Mouse (Mus musculus) testis, postnatal 10 days (tissue): ENCODE data around the gene Them5.

ENCODE experiments used
- DNase-seq: peaks from one replicate; pipeline ENCODE4 v3.0.0; 2021; ENCODE audit warnings: low spot score

Gene Them5

DNA sequence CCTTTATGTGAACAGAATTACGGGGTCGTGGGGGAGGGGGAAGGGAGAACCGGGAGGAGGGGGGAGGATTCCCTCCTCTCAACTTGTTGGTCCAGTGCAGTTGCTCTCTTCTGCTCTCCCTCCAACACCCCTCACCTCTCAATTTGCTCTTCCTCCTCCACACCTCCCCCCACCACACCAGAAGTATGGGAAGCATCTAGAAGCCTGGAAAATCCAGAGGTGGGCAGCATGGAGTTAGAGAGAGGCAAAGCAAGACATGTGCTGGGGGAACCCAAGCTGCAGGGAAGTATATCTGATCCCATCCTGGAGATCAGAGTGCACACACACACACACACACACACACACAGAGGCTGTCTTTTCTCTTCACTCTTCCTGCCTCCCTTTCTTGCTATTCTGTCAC lies 30.1 kb downstream of the Them5 start:
- no peak for DNase-seq

DNA sequence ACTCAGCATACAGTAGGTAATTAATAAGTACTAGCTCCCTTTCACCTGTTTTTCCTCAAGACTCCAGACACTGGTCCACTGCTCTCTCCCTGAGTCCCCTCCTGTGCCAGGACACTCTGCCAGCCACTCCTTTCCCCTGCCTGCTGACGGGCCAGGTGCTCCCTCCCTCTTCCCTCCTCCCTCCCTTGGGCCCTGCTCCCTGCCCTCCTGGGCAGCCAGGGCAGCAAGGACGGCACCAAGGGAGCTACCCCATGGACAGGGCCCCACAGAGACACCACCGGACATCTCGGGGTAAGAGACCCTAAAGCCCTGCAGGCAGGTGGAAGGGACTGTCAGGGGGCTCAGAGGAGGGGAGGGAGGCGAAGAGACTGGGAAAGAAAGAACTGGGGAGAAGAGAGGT lies 30.7 kb downstream of the Them5 start, which contains the start of gene Rorc:
TSS of gene Rorc (plus strand) at position 154 of the 400 bp plus-strand sequence.
- DNase-seq: no peak

DNA sequence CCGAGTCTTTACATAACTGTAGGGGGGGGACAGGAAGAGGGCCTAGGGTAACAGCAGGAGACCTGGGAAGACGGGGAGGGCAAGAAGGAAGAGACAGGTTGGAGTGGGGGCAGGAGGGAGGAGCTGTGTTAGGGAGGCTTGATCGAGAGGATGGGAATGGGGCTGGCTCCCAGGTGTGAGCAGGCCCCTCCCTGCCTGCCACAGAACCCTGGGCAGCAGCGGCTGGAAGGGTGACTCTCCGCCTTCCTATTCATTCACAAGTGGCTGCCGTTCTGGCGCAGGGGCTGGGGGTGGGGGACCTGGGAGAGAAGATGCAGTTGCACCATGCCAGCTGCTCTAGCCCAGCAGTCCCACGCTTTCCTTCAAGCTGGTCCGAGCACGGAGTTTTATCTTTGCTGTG lies 31.2 kb downstream of the Them5 start:
- DNase-seq: no peak

DNA sequence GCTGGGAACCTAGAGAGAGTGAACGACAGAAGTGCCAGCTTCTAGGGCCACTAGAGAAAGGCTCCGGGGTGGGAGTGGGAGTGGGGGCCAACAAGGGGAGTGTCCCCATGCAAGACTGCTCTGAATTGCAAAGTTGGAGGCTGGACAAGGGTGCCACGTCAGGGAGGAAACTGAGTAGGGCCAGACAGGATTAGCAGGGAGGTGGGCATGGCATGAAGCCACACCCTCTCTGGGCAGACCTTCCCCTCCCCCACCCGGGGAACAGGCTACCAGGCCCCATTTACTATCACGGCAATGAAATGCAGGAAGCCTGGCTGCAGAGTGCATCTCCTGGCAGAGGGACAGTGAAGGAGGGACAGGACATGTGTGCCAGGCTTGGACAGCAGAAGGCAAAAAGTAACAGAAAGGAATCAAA lies 31.7 kb downstream of the Them5 start:
- DNase-seq: peak; percentile 76

DNA sequence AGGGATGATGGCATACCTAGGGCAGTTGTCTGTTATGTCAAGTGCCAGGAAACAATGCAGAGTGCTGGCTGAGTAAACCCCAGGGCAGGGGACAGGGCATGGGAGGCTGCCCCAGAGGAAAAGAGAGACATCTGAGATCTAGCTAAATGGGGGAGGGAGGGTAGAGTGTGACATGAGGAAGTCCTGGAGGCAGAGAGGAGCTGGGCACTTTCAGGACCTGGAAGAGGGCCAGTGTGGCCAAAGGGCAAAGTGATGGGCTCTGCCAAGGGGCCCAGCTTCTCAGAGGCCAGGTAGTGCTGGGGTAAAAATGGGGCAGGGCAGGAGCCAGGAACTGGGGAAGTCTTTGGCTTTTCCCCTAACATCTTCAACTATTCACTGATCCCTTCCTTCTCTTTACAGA lies 32.7 kb downstream of the Them5 start:
- DNase-seq: no peak

DNA sequence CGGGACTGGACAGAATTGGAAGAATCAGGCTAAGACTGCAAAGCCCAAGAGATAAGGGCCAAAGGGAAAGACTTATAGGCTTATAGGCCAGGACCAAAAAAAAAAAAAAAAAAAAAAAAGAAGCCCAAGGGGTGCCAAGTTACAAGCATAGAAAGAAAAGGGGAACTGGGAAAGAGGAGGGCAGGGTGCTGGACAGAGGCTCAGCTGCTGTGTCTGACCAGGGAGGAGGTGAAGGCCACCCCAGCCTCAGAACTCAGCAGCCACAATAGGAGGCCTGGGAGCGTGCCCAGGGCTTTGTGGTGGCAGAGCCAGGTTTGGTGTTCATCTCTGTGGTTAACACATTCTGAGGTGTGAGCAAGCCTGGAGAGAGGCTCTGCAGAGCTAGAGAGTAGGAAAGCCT lies 33.2 kb downstream of the Them5 start:
- no peak for DNase-seq

DNA sequence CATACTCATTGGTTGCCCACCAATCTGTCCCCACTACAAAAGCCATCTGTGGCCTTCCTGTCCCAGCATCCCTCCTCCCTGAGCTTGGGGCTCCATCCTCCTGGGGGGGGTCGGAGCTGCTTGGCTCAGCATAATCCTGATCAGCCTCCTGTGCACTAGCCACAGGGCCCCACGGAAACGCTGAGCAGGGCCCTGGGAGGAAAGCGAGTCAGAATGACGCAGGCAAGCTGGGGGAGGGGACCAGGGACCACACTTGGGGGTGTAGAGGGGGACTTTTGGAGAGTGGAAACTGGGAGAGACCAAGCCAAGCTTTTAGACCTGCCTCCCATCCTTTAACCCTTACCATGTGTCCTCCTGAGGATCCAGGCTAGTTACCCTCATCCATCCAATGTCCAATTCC lies 34.0 kb downstream of the Them5 start:
- DNase-seq: no peak

DNA sequence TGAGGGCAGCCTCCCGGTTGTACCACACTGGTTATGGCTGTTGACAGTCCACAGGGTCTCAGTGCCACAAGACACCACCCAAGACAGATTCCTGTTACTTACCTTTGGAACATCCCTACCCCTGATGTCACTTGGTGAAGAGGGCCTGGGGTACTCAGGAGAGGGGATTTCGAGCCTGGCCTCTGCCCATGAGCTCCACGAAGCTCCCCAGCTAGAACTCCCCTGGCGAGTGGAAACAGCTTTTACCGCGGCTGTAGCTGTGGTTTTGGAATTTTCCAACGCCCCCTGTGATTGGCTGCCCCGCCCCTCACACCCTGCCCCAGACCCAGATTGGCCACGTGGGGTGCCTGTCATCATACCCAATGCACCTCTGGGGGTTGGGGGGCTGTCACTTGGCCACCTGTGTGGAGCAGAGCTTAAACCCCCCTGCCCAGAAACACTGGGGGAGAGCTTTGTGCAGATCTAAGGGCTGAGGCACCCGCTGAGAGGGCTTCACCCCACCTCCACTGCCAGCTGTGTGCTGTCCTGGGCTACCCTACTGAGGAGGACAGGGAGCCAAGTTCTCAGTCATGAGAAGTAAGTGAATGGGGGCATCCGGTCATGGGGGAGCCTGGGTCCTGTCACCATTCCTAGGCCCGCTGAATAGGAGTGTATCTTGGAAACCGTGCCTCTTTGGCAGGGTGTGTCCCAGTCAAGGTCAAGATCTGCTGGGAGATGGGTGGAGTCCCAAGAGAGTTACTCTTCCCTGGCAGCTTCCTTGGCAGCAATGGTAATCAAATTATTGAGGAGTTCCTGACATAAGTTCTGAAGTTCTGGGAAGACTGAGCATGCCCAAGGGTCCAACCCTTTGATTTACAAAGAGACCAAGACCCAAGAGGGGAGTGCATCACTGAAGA lies 35.4 kb downstream of the Them5 start:
- no peak for DNase-seq

DNA sequence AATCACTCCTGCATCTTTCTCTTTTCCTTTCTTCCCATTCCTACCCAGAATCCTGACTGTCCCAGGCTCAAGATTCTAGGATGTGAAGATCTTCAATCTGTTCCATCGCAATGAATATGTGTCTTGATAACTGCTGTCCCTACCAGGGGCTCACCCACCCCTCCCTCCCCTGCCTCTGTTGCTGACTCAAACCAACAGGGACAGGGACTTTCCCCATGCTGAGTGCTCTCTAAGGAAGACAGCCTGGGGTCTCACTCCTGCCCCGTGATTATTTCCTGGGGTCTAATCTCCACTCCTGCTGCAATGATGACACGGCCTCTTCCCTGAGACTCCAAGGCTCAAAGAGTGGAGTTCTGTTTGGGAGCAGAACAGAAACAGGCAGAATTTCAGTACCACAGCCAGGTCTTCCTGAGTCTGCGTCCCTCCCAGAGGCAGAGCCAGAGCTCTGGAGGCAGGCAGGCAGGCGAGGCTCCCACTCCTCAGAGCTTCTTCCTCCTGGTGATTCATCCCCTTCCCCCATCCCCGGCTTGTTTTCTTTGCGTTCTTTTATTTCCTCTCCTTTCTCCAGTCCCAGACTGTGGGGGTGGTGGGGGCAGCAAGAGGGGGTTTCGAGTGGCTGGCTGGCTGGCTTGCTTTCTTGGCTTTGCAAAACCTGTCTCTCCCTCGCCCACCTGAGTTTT lies 38.1 kb downstream of the Them5 start:
- no peak for DNase-seq

DNA sequence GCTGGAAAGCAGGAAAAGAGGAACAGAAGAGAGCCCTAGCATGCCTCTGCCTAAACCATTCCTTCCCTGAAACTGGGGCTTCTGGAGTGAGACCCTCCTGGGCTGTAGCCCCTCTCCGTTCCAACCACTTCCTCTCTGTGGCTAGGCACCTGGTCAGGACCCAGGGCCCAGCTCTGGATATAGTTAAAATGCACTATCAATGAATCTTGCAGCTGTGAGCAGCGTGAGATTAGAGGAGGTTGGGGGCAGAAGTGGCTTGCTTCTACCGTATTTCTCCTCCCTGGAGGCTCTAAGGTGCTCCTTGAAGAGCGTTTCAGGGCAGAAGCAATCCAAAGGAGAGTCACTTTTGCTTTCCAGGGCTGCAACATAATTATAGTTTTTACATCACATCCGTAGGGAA lies 40.4 kb downstream of the Them5 start:
- no peak for DNase-seq

DNA sequence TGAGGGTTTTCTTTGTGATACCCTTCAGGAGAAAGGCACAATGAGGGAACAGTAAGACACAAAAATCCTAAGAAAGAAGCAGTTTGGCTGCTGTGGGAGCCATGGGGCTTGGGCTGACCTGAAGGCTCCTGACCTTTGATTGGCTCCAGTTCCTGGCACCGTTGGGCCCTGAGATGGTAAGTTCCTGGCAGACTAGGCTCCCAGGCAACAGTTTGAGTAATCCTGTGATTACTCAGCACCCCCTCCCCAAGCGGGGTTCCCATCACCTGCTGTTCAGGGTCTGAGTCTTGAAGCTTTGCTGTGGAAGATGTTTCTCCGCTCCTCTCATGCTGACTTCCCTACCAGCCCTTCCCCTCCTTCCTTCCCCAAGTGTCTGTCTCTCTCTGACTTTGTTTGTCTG lies 41.6 kb downstream of the Them5 start:
- DNase-seq: no peak

DNA sequence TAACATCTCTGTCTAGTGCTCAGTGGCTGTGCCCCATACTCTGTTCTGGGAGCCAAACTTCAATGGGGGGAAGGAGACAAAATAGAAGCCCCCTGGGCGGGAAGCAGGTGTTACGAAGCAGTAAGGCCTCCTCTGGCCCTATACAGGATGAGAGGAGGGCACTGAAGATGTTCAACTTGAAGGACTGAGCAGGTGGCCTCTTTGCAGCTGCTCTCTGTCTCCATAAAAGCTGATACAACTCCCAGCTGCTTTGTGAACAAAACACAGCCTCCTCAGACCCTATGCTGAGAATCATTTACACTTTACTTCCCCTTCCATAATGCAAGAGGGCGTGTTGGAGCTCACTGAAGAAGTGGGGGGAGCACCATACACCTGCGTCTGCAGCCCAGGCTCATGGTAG lies 44.8 kb downstream of the Them5 start:
- no peak for DNase-seq

DNA sequence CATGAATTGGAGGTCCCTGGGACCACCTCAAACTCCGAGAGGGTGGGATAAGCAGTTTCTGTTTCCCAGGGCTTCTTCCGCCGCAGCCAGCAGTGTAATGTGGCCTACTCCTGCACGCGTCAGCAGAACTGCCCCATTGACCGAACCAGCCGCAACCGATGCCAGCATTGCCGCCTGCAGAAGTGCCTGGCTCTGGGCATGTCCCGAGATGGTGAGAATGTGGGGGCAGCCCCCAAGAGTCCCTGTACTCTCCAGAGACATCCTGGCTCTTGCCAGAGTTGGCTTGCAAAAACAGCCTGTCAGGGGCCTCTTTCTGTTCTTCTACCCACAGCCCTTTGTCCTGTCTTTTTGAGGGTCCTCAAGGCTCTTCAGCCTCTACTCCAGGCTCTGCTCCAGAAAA lies 45.5 kb downstream of the Them5 start:
- no peak for DNase-seq

DNA sequence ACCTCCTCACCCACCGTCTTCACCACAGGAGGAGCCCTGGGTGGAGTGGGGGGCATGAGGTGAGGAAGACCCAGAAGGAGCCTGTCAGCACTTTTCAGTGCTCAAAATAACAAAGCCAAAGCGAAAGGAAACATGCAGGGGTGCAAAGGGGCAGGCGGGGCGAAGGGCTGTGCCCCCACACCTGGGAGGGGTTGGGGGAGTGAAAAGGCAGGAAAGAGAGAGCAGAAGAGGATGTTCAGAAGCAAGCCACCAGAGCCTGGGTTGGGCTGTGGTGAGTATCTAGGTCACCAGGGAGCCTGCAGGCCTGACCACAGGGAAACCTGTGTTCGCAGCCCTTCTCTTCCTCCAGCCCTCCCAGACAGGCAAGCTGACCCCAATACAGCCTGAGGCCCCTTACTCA lies 46.1 kb downstream of the Them5 start:
- DNase-seq: no peak

DNA sequence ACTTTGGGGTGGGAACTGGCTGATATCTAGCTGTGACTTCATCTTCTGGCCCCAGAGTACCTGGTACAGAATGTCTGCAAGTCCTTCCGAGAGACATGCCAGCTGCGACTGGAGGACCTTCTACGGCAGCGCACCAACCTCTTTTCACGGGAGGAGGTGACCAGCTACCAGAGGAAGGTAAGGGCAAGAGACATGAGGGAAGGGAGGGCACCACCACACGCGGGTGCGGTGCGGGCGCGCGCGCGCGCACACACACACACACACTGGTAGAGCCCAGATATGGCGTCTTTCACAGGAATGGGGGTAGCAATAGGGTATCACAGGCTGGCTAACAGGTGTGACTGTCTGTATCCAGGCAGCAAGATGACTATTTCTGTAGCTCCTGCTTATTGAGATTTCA lies 47.5 kb downstream of the Them5 start:
- no peak for DNase-seq

DNA sequence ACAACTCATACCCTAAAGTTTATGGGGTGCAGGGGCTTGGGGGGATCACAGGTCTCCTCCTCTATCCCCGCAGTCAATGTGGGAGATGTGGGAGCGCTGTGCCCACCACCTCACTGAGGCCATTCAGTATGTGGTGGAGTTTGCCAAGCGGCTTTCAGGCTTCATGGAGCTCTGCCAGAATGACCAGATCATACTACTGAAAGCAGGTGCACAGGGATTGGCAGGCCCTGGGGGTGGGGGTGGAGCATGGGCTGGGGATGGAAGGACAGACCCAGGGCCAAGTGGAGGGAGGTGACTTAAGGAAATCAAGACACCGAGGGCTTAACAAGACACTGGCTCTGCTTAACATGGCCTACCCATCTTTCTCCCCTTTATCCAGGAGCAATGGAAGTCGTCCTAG lies 49.1 kb downstream of the Them5 start:
- no peak for DNase-seq

DNA sequence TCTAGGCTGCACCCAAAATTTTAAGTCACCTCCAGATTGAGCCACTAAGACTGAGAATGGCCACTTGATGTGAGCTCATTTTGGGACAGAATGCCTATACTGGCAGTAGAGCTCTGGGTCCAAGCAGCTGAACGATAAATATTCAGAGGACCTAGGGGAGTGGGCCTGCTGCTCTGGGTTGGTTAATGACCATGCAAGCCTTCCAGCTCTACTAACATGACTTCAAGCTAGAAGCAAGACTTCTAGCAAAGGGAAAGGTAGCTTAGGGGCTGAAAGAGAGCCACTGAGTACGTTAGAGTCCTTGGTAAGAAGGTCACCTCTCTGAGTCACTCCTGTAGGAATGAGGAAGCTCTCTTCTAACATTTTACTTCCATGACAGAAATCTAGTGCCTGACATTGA lies 50.2 kb downstream of the Them5 start:
- DNase-seq: no peak

DNA sequence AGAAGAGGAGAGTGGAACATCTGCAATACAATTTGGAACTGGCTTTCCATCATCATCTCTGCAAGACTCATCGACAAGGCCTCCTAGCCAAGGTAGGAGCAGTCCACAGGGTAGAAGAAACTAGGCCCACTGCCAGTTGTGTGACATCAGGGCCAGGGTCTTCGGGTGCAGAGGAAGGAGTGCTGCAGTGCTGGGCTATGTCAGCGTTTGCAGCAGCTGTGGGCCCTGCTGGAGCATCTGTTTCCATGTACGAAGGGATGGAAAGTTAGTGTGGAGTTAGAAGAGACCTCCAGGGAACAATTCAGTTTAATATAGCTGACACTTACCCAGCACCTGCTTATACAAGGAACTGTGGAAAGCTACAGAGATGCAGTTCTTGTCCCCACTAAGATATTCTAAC lies 51.1 kb downstream of the Them5 start:
- no peak for DNase-seq

DNA sequence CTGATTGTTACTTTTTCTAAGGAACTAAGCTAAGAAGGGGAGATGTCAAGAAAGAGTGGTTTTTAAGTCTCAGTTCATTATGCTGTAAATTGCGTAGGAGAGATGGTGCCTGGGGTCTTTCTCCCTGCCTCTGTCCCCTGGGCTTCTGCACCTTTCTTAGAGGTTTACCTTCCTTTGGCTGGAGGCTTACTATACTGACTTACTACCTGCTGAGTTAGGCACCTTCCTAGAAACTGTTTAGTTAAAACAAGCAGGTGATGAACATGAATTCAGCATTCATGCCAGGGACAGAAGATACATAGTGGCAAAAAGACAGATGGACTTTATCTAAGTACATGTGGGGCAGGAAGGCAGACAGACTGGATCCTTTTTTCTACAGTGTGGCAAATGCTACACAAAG lies 54.4 kb downstream of the Them5 start:
- no peak for DNase-seq

DNA sequence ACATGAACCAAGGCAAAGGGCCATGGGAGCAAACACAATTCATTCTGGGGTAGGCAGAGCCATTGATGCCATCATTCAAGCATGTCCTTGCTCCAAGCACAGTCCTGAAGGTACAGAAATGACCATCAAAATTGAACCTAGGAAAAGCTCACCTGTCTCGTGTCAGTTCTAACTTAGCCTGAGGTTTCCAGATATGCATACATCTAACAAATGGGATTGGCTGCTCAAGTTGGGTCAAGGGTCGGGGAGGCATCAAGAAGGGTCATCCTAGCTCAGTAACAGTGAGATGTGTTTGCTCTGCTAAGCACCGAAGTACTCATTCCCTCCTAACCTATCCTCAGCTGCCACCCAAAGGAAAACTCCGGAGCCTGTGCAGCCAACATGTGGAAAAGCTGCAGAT lies 55.0 kb downstream of the Them5 start:
- DNase-seq: no peak
